Mouse (Mus musculus) thymus, adult 2 months (tissue): ENCODE data around the gene Ccdc136. TPM values are rescaled to one million over a fixed set of nuclear protein-coding genes. Genes with fewer than 3 reads are reported as not detected.
A peak's percentile ranks its signal among the peaks of the same experiment; 100 is the strongest.

Experiments
- DNase-seq: peaks from one replicate; pipeline ENCODE4 v3.0.0; 2021
- H3K27ac ChIP-seq: fragments of 200-500 bp; 2 replicates; pipeline ENCODE4 v1.5.1; 2012; ENCODE audit warnings: low read length, control low read depth; ENCODE audit not compliant: control insufficient read depth, insufficient read depth
- H3K27me3 ChIP-seq: fragments of 200-500 bp; 2 replicates; pipeline ENCODE4 v1.6.1; 2012; ENCODE audit warnings: mild to moderate bottlenecking, low read length, moderate library complexity, mixed read lengths; ENCODE audit not compliant: control insufficient read depth, insufficient read depth
- H3K36me3 ChIP-seq: fragments of 200-500 bp; 2 replicates; pipeline ENCODE4 v1.6.1; 2012; ENCODE audit warnings: mild to moderate bottlenecking, low read length, moderate library complexity; ENCODE audit not compliant: control insufficient read depth, insufficient read depth
- H3K4me1 ChIP-seq: fragments of 200-500 bp; replicated peaks from 2 replicates; pipeline ENCODE4 v1.6.1; 2012; ENCODE audit warnings: low read length; ENCODE audit not compliant: control insufficient read depth, insufficient read depth
- H3K4me3 ChIP-seq: fragments of 200-500 bp; 2 replicates; pipeline ENCODE4 v1.5.1; 2012; ENCODE audit warnings: mild to moderate bottlenecking, low read length, control low read depth, moderate library complexity; ENCODE audit not compliant: control insufficient read depth, insufficient read depth
- CTCF ChIP-seq: fragments of 200-500 bp; IDR thresholded peaks from 2 replicates; pipeline ENCODE4 v1.5.1; 2012; ENCODE audit warnings: mild to moderate bottlenecking, control low read depth, low read length, moderate library complexity, borderline replicate concordance; ENCODE audit not compliant: control insufficient read depth, poor library complexity, insufficient read depth; ENCODE audit errors: extremely low read depth
- POLR2A ChIP-seq: fragments of 200-500 bp; IDR thresholded peaks from 2 replicates; pipeline ENCODE4 v1.6.1; 2012; ENCODE audit warnings: mild to moderate bottlenecking, low read length, control low read depth, moderate library complexity; ENCODE audit not compliant: control insufficient read depth, poor library complexity, insufficient read depth; ENCODE audit errors: extremely low read depth
- WGBS: fragments of 180-500 bp; shearing (Covaris S2); methylation state at CpG from one replicate; pipeline ENCODE4 v1.1.7; 2018; 5-methylcytosine and 5-hydroxymethylcytosine counted together
- polyA plus RNA-seq: library from polyadenylated mRNA; depleted of rRNA; stranded (reverse); fragments of >200 nt; gene quantifications from 2 replicates; pipeline ENCODE4 v1.2.3, GENCODE M21; 2012

Ccdc136 gene
- polyA plus RNA-seq, 1 experiment, result 1.3 TPM

DNA sequence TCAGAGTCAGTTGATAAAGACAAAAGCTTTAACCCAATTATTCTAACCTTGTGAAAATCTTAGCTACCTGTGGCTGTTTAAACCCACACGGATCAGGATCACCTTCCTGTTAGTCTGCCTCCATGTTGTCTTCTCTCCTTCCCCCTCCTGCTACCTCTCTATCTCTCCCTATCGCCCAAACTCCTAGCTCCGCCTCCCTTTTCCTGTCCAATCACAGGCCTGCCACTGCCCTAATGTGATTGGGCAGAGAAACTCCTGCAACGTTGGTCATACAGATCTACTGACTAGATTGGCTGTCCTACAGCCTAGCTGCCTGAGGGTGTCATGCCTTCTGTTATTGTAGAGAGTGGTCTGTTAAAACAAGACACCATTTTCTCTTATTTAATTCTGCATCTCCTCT, 53.7 kb downstream of the Ccdc136 start:
- TF ChIP-seq POLR2A (no peak), CTCF (no peak)
- Histone ChIP-seq H3K27ac (no peak overlapping the region), H3K36me3 (no peaks in the 10 kb centered on the region), H3K4me3 (no peak overlapping the region), H3K27me3 (no peaks in the 10 kb centered on the region), H3K4me1 (no peaks in the 10 kb centered on the region)
- no peak for DNase-seq
- WGBS, result 35% methylated on average over 4 of the region's 4 CpGs

DNA sequence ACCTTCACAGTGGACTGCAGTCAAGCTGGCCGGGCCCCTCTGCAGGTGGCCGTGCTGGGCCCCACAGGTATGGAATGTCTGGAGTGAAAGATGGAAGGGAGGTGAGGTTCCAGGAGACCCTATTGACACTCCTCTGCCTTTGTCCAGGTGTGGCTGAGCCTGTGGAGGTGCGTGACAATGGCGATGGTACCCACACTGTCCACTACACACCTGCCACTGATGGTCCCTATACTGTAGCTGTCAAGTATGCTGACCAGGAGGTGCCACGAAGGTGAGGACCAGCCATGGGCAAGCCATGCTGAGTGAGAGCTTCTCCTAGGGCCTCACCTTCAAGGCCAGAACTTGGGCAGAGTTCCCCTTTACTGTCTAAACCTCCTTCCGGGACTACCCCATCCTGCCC, 54.6 kb downstream of the Ccdc136 start:
- WGBS, result 97% methylated on average over 6 of the region's 6 CpGs
- no peak overlapping the region for H3K4me3 ChIP-seq
- no peak for DNase-seq
- H3K27ac ChIP-seq, result no peak overlapping the region
- no peak for TF ChIP-seq CTCF
- TF ChIP-seq POLR2A, result no peak
- no peaks in the 10 kb centered on the region for H3K27me3 ChIP-seq
- no peaks in the 10 kb centered on the region for H3K36me3 ChIP-seq
- no peaks in the 10 kb centered on the region for H3K4me1 ChIP-seq

GRCm38 (mm10) chr6:29461502-29461901, 65.4 kb downstream of the Ccdc136 start:
- no peak for DNase-seq
- H3K4me1 ChIP-seq, result no peaks in the 10 kb centered on the region
- H3K4me3 ChIP-seq, result no peak overlapping the region
- WGBS, result 77% methylated on average over 7 of the region's 7 CpGs
- no peak overlapping the region for H3K27ac ChIP-seq
- no peak for TF ChIP-seq POLR2A
- TF ChIP-seq CTCF, result no peak
- no peaks in the 10 kb centered on the region for H3K36me3 ChIP-seq
- no peaks in the 10 kb centered on the region for H3K27me3 ChIP-seq

DNA sequence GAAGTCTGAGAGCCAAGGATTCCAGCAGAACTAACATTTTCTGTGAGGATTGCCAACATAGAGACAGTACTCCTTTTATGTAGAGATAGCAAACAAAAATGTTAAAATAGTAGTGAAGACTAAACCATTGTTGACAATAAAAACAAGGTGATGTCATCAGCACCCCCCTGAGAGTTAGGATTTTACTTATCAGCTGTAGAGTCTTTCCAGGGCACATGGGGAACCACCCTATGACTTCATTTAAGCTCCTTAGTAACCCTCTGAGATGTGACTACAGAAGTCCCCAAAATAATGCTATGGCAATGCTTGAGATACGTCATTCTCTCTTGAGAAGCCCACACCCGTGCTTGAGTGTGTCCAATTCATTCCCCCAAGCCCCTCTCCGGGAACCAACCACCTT, 67.3 kb downstream of the Ccdc136 start:
- 89% methylated on average over 3 of the region's 3 CpGs for WGBS
- no peaks in the 10 kb centered on the region; the same call in 1 of the 2 replicates for H3K4me1 ChIP-seq
- no peaks in the 10 kb centered on the region for H3K27me3 ChIP-seq
- H3K27ac ChIP-seq, result no peak overlapping the region
- DNase-seq, result no peak
- no peaks in the 10 kb centered on the region for H3K36me3 ChIP-seq
- no peak overlapping the region for H3K4me3 ChIP-seq
- TF ChIP-seq POLR2A (no peak), CTCF (no peak)

- under 1% methylated on average over 39 of the region's 39 CpGs for WGBS
- peak; percentile 91 for DNase-seq
- peak; percentile 44 for TF ChIP-seq POLR2A
- TF ChIP-seq CTCF, result no peak
- H3K27ac ChIP-seq, result no peak within 1 kb of the TSS
- no peaks in the 10 kb centered on the region; the same call in 1 of the 2 replicates for H3K36me3 ChIP-seq
- H3K4me3 ChIP-seq, result peak within 1 kb of the TSS; percentile 82
- H3K4me1 ChIP-seq, result peaks cover 2% of the 10 kb centered on the region; the same call in 1 of the 2 replicates
- no peaks in the 10 kb centered on the region for H3K27me3 ChIP-seq
Observed at GRCm38 (mm10) chr6:29467583-29468354, 71.7 kb downstream of the Ccdc136 start, which contains the start of gene Atp6v1f. Atp6v1f (plus strand) TSS chr6:29467718.

- Histone ChIP-seq H3K27ac (no peak overlapping the region), H3K27me3 (no peaks in the 10 kb centered on the region), H3K4me3 (no peak overlapping the region), H3K4me1 (peaks cover 8% of the 10 kb centered on the region), H3K36me3 (no peaks in the 10 kb centered on the region; the same call in 1 of the 2 replicates)
- DNase-seq, result no peak
- TF ChIP-seq POLR2A, result no peak
- no peak for TF ChIP-seq CTCF
- 93% methylated on average over 3 of the region's 3 CpGs for WGBS
Observed at GRCm38 (mm10) chr6:29468851-29469250, 72.7 kb downstream of the Ccdc136 start.

GRCm38 (mm10) chr6:29471137-29471536, 75.0 kb downstream of the Ccdc136 start, which contains the start of gene Atp6v1fnb:
Atp6v1fnb (plus strand) TSS chr6:29471437.
- 94% methylated on average over 4 of the region's 4 CpGs for WGBS
- no peak within 1 kb of the TSS for H3K27ac ChIP-seq
- no peak for DNase-seq
- no peak within 1 kb of the TSS for H3K4me3 ChIP-seq
- no peaks in the 10 kb centered on the region for H3K27me3 ChIP-seq
- no peaks in the 10 kb centered on the region; the same call in 1 of the 2 replicates for H3K36me3 ChIP-seq
- peaks cover 17% of the 10 kb centered on the region for H3K4me1 ChIP-seq
- TF ChIP-seq POLR2A (no peak), CTCF (no peak)
